Mouse (Mus musculus) large intestine, adult 2 months (tissue): ENCODE measurements at regions not wholly inside any gene's neighbourhood (a gene's known extent, or its start where the extent isn't known, plus 50 kb on each side); places are given as distances from the start of the nearest gene placed in this dataset.
A peak's percentile ranks its signal among the peaks of the same experiment; 100 is the strongest.

Source experiments
- DNase-seq: peaks from one replicate; pipeline ENCODE4 v3.0.0-alpha.2; 2012; ENCODE audit warnings: low read depth, low spot score
- WGBS: fragments of 180-500 bp; shearing (Covaris S2); methylation state at CpG from one replicate; pipeline ENCODE4 v1.1.7; 2018; 5-methylcytosine and 5-hydroxymethylcytosine counted together

GRCm38 (mm10) chr11:111893861-111894260 lies 827.9 kb downstream of the Kcnj2 start:
- WGBS, result 67% methylated on average over 8 of the region's 8 CpGs
- DNase-seq, result no peak

- DNase-seq, result no peak
- WGBS, result 70% methylated on average over 4 of the region's 4 CpGs
Observed at GRCm38 (mm10) chr11:111895221-111896200, 829.5 kb downstream of the Kcnj2 start.

GRCm38 (mm10) chr11:111897001-111897400 lies 831.0 kb downstream of the Kcnj2 start:
- WGBS, result 77% methylated on average over 6 of the region's 6 CpGs
- no peak for DNase-seq

DNA sequence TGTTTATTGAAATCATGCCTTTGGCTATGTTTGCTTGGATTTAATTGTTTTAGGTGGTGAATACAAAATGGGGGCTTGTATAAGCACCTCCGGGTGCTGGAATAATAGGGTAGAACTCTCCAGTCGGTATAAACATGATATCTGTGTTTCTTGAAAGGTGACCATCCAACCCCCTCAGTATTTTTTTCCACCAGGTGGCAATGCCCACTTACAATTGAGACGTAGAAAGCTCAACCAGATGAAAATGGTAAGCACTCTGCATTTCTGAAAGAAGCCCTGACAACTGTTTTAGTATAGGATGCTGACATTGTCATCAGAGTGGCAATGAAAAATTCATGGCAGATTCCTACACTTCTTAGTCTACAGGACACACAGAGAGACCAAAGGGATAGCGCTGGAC lies 838.1 kb downstream of the Kcnj2 start:
- DNase-seq, result peak; percentile 10
- 63% methylated on average over 4 of the region's 4 CpGs for WGBS

- 81% methylated on average over 8 of the region's 8 CpGs for WGBS
Observed at GRCm38 (mm10) chr11:111913891-111914290, 847.9 kb downstream of the Kcnj2 start.

DNA sequence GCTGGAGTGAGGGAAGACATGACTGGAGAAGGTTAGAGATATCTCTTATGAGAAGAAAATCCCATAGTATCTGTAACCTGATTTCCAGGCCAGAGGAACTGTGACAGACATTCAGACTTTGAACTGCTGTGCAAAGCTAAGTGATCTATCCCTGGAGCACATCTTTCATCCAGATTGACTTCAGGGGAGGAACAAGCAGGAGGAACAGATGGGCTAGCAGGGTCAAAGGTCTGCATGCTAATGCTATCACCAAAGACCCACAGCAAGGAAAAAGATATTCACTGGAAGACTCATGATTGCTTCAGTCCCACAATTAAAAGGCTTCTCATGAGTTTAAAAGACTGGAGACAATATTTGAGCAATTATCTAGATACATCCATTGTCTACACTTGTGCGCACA lies 855.7 kb upstream of the Sox9 start:
- no peak for DNase-seq
- 98% methylated on average over 1 of the region's 1 CpGs for WGBS

More at GRCm38 (mm10) chr11:111913891-111914290, 847.9 kb downstream of the Kcnj2 start:
- no peak for DNase-seq

- no peak for DNase-seq
- WGBS, result 86% methylated on average over 10 of the region's 10 CpGs
Observed at GRCm38 (mm10) chr11:111929366-111929765, 852.7 kb upstream of the Sox9 start.

DNA sequence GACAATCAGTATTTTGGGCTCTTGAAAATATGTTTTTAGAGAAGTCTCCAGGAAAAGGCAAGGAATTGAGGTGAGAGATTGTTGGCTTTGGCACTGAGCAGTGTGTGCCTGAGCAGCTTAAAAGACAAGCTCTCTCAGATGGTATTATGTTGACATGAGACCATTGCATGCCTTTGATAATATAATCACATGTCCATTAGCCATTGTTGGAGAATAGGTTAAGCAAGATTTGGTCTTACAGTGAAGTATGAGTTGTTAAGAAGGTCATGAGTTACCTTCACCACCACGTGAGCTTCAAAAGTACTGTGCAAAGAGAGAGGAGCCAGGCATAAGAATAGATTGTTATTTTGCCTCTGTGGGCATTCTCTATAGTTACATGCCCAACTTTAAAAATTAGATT lies 850.0 kb upstream of the Sox9 start:
- 78% methylated on average over 1 of the region's 1 CpGs for WGBS

DNA sequence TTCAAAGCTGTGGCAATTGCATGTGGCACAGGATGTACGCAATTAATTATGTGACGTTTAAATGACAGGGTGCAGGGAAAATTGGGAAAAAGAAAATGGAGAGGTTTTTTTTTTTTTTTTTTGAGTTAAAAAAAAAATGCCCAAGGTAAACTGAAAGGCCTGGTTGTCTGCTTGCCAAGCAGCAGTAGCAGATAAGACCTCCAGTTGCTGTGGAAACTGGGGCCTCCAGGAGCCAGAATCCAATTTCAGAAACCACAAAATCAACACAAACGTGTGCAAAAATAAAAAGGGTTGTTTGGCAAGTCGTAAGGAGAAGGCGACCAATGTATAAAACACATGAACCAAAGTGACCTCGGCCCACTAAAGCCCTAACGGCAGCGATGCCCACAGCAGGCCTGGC lies 837.7 kb upstream of the Sox9 start:
- DNase-seq, result no peak

More for the DNA sequence above, 850.0 kb upstream of the Sox9 start:
- DNase-seq, result no peak

GRCm38 (mm10) chr11:111945806-111946205 lies 836.2 kb upstream of the Sox9 start:
- DNase-seq, result peak; percentile 21

More for the DNA sequence above, 837.7 kb upstream of the Sox9 start:
- 37% methylated on average over 8 of the region's 8 CpGs for WGBS

DNA sequence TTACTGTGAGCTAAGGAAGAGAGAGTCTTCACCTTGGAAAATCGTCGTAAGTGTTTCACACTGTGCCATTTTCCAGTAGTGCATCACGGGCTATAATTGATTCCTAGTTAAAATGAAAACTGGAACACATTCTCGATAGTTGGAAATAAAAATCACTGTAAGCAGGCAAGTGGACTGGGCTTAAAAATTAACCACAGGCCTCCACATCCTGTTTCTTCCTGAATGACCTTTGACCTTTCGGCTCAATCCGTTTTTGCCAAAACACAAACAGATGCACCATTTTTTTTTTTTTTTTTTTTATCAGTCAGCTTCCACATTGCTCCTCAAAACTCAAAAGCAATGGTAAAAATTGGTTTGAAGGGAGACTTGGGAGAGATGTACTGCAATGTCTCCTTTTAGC lies 834.4 kb upstream of the Sox9 start:
- WGBS, result 28% methylated on average over 6 of the region's 6 CpGs
- no peak for DNase-seq

GRCm38 (mm10) chr11:111953421-111953820 lies 828.6 kb upstream of the Sox9 start:
- whole genome bisulfite sequencing, result 86% methylated on average over 5 of the region's 5 CpGs

GRCm38 (mm10) chr11:111957721-111958287 lies 824.2 kb upstream of the Sox9 start:
- DNase-seq, result no peak
- WGBS, result 77% methylated on average over 5 of the region's 5 CpGs

More at GRCm38 (mm10) chr11:111953421-111953820, 828.6 kb upstream of the Sox9 start:
- no peak for DNase-seq

- DNase-seq, result peak; percentile 40
- 51% methylated on average over 10 of the region's 10 CpGs for whole genome bisulfite sequencing
Observed at GRCm38 (mm10) chr11:111961047-111961837, 820.8 kb upstream of the Sox9 start.

DNA sequence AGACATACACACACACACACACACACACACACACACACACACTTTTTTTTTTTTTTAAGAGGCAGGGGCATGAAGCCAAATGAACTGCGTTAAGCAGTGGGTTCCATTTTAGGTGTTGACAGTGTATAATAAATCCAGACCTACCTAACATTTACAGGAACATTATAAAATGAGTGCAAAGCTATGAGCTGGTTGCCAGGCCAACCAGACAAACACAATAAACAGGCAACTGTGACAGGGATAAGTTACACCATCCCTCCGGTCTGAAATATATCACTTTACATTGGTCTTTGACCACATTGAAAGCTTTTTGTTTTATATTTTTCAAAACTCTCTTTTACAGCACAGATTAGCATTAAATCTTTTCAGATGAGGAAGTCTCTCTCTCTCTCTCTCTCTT lies 820.2 kb upstream of the Sox9 start:
- WGBS, result 15% methylated on average over 2 of the region's 2 CpGs
- DNase-seq, result peak; percentile 75

- DNase-seq, result no peak
- 72% methylated on average over 6 of the region's 6 CpGs for WGBS
Observed at GRCm38 (mm10) chr11:111964066-111964465, 818.0 kb upstream of the Sox9 start.

GRCm38 (mm10) chr11:111966401-111966800 lies 815.6 kb upstream of the Sox9 start:
- no peak for DNase-seq
- WGBS, result 92% methylated on average over 3 of the region's 3 CpGs

DNA sequence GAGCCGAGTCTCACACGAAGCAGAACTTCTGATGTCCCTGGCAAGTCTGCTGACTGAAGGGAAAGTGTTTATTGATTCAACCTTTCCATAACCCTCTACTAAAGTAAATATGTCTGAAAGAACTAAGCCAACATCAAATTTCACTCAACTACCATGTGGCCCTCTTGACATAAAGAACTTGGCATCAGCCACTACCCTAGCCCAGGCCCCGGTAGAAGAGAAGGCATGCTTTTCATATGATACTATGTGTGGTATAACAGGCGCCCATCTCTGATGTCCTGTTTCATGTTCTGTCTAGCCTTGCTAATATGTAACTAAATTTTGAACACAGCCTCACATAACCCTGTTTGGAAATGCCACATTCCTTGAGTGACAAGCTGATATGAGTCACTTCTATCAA lies 811.0 kb upstream of the Sox9 start:
- no peak for DNase-seq
- WGBS, result 65% methylated on average over 4 of the region's 4 CpGs

DNA sequence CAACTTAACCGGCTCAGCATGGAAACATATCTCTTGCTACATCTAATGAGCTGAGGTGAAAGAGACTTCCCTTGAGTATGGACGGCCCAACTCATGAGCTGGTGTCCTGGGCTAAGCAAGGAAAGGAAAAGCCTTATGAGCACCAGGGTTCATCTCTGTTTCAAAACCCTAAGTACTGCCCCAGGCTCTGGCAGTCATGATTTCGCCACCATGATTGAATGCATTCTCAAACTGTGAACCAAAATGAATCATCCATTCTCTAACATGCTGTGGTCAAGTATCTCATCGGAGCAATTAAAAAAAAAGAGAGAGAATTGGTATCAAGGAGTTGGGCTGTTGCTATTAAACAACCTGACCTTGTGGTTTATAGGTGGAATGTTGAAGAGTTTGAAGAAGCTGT lies 803.4 kb upstream of the Sox9 start:
- no peak for DNase-seq
- 57% methylated on average over 4 of the region's 4 CpGs for WGBS

DNA sequence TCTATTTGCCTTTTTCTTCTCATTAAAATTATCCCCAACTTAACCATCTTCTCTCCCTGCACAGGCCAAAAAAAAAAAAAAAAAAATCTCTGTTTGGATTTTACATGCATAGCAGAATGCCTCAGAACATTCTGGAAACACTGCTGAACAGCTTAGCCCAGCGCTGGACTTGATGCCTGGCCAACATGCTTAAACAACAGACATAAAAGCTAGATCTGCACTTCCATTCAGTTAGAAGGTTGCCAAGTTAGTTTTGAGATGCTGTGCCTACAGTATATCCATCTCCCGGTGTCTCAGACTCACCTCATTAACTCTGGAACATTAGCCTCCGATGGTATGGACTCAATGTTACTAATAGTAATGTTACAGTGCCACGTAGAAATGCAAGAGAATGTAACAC lies 785.6 kb upstream of the Sox9 start:
- DNase-seq, result no peak
- WGBS, result 62% methylated on average over 4 of the region's 4 CpGs
